Mouse (Mus musculus) CH12.LX (cell line): Measurements from ENCODE around the gene Anks1b. TPM values are rescaled to one million over a fixed set of nuclear protein-coding genes. Genes with fewer than 3 reads are reported as not detected.

ENCODE experiments used
- DNase-seq: peaks from one replicate; pipeline ENCODE4 v3.0.0-alpha.2; 2013; ENCODE audit errors: extremely low read depth
- H3K27ac ChIP-seq: 2 replicates; pipeline ENCODE4 v1.5.1; 2012; ENCODE audit warnings: low read depth, mild to moderate bottlenecking, control low read depth, moderate library complexity; ENCODE audit not compliant: insufficient read depth
- H3K27me3 ChIP-seq: replicated peaks from 2 replicates; pipeline ENCODE3; 2012; ENCODE audit warnings: inconsistent platforms
- H3K36me3 ChIP-seq, 2 experiments: replicated peaks in 1 of 2; 2 replicates each; pipeline versions ENCODE3 to v1.6.1; 2012; ENCODE audit warnings: inconsistent platforms in 1 of 2, low read length in 1 of 2, mild to moderate bottlenecking in 1 of 2, mixed read lengths in 1 of 2, moderate library complexity in 1 of 2; ENCODE audit not compliant: control insufficient read depth in 1 of 2, insufficient read depth in 1 of 2
- H3K4me1 ChIP-seq, 2 experiments: 2 replicates each; pipeline ENCODE4 v1.6.1; 2012; ENCODE audit warnings: inconsistent platforms in 1 of 2, moderate library complexity in 1 of 2; ENCODE audit not compliant: insufficient read depth in 2 of 2, control insufficient read depth in 1 of 2
- H3K4me2 ChIP-seq: 2 replicates; pipeline ENCODE4 v1.6.1; 2012; ENCODE audit warnings: low read depth, mild to moderate bottlenecking, control low read depth; ENCODE audit not compliant: poor library complexity, insufficient read depth, severe bottlenecking
- H3K4me3 ChIP-seq, 3 experiments: fragments of 150-350 bp in 1 of 3; sonication (generic) in 1 of 3; replicated peaks in 1 of 3; 2 replicates each; pipeline versions ENCODE3 to v1.5.1; 2011 to 2012; ENCODE audit warnings: low read depth in 2 of 3, low read length in 2 of 3, mild to moderate bottlenecking in 2 of 3, moderate library complexity in 2 of 3, control low read depth in 1 of 3, improper control_type of control experiment in 1 of 3, inconsistent platforms in 1 of 3, mixed read lengths in 1 of 3; ENCODE audit not compliant: poor library complexity in 1 of 3
- H3K79me2 ChIP-seq: replicated peaks from 2 replicates; pipeline ENCODE4 v1.6.1; 2012; ENCODE audit warnings: mild to moderate bottlenecking, moderate library complexity; ENCODE audit not compliant: control insufficient read depth, poor library complexity, insufficient read depth, severe bottlenecking; ENCODE audit errors: extremely low read depth
- H3K9ac ChIP-seq: 2 replicates; pipeline ENCODE4 v1.6.1; 2012; ENCODE audit warnings: low read depth, mild to moderate bottlenecking, control low read depth, moderate library complexity; ENCODE audit not compliant: insufficient read depth
- H3K9me3 ChIP-seq: replicated peaks from 2 replicates; pipeline ENCODE3; 2012; ENCODE audit warnings: low read length, inconsistent platforms, mixed read lengths
- BHLHE40 ChIP-seq: IDR thresholded peaks from 2 replicates; pipeline ENCODE4 v1.6.1; 2011; ENCODE audit warnings: mild to moderate bottlenecking, low read depth, low read length, improper control_type of control experiment
- CTCF ChIP-seq, 2 experiments: IDR thresholded peaks in 1 of 2; conservative IDR thresholded peaks in 1 of 2; 2 replicates each; pipeline ENCODE4 v1.5.1; 2011 to 2012; ENCODE audit warnings: low read depth in 2 of 2, low read length in 2 of 2, improper control_type of control experiment in 1 of 2, inconsistent platforms in 1 of 2, mild to moderate bottlenecking in 1 of 2, moderate library complexity in 1 of 2
- ELF1 ChIP-seq: IDR thresholded peaks from 2 replicates; pipeline ENCODE4 v1.6.1; 2014; ENCODE audit warnings: low read depth, mild to moderate bottlenecking, inconsistent platforms, low read length, improper control_type of control experiment
- ETS1 ChIP-seq: conservative IDR thresholded peaks from 2 replicates; pipeline ENCODE4 v1.6.1; 2012; ENCODE audit warnings: low read depth, mild to moderate bottlenecking, inconsistent platforms, low read length, improper control_type of control experiment, moderate library complexity
- GABPA ChIP-seq: IDR thresholded peaks from 2 replicates; pipeline ENCODE4 v1.6.1; 2012; ENCODE audit warnings: low read depth, low read length, improper control_type of control experiment, inconsistent platforms; ENCODE audit not compliant: insufficient replicate concordance
- MAZ ChIP-seq: IDR thresholded peaks from 2 replicates; pipeline ENCODE4 v1.6.1; 2012; ENCODE audit warnings: low read depth, mild to moderate bottlenecking, inconsistent platforms, low read length, improper control_type of control experiment, moderate library complexity
- MYC ChIP-seq: IDR thresholded peaks from 2 replicates; pipeline ENCODE4 v1.6.1; 2011; ENCODE audit warnings: low read depth, mild to moderate bottlenecking, improper control_type of control experiment, low read length
- NELFE ChIP-seq: IDR thresholded peaks from 2 replicates; pipeline ENCODE4 v1.6.1; 2011; ENCODE audit warnings: low read depth, low read length, improper control_type of control experiment
- NRF1 ChIP-seq: IDR thresholded peaks from 2 replicates; pipeline ENCODE4 v1.6.1; 2014; ENCODE audit warnings: low read depth, mild to moderate bottlenecking, inconsistent platforms, low read length, improper control_type of control experiment, moderate library complexity
- POLR2A ChIP-seq: IDR thresholded peaks from 2 replicates; pipeline ENCODE4 v1.6.1; 2011; ENCODE audit warnings: low read depth, mild to moderate bottlenecking, improper control_type of control experiment, low read length
- POLR2AphosphoS2 ChIP-seq: IDR thresholded peaks from 2 replicates; pipeline ENCODE4 v1.6.1; 2011; ENCODE audit warnings: low read depth, low read length, improper control_type of control experiment
- RAD21 ChIP-seq: IDR thresholded peaks from 2 replicates; pipeline ENCODE4 v1.6.1; 2011; ENCODE audit warnings: low read depth, mild to moderate bottlenecking, low read length, improper control_type of control experiment, moderate library complexity
- RCOR1 ChIP-seq: conservative IDR thresholded peaks from 2 replicates; pipeline ENCODE4 v1.6.1; 2012; ENCODE audit warnings: low read depth, mild to moderate bottlenecking, inconsistent platforms, low read length, improper control_type of control experiment
- SIN3A ChIP-seq: IDR thresholded peaks from 2 replicates; pipeline ENCODE4 v1.6.1; 2012; ENCODE audit warnings: low read length, improper control_type of control experiment, inconsistent platforms
- SMC3 ChIP-seq: IDR thresholded peaks from 2 replicates; pipeline ENCODE4 v1.6.1; 2011; ENCODE audit warnings: low read depth, low read length, improper control_type of control experiment
- TCF12 ChIP-seq: IDR thresholded peaks from 2 replicates; pipeline ENCODE4 v1.6.1; 2014; ENCODE audit warnings: low read depth, mild to moderate bottlenecking, inconsistent platforms, low read length, improper control_type of control experiment
- USF1 ChIP-seq: IDR thresholded peaks from 2 replicates; pipeline ENCODE4 v1.6.1; 2014; ENCODE audit warnings: low read depth, mild to moderate bottlenecking, inconsistent platforms, low read length, improper control_type of control experiment
- ZKSCAN1 ChIP-seq: IDR thresholded peaks from 2 replicates; pipeline ENCODE4 v1.6.1; 2012; ENCODE audit warnings: low read depth, inconsistent platforms, low read length, improper control_type of control experiment, borderline replicate concordance
- ZMIZ1 ChIP-seq: IDR thresholded peaks from 2 replicates; pipeline ENCODE4 v1.6.1; 2012; ENCODE audit warnings: low read depth, mild to moderate bottlenecking, inconsistent platforms, low read length, improper control_type of control experiment
- dilution Hi-C: fragments of 300-500 bp; cut with MboI; formaldehyde crosslinking; loops from 2 replicates; pipeline ENCODE4 v1.14.3; 2020; ENCODE audit warnings: low sequenced_read_pairs; ENCODE audit not compliant: extremely low pct_unique_long_range_greater_than_20kb, extremely low pct_ligation_motif_present
- in situ Hi-C: fragments of 300-500 bp; cut with MboI; formaldehyde crosslinking; loops from 3 replicates; pipeline ENCODE4 v1.14.3; 2019; ENCODE audit warnings: low sequenced_read_pairs, low pct_ligation_motif_present, low pct_unique_long_range_greater_than_20kb, mixed read lengths
- polyA plus RNA-seq: library from polyadenylated mRNA; unstranded; fragments of >175 nt; gene quantifications from 2 replicates; pipeline ENCODE4 v1.2.1, GENCODE M21; 2012; ENCODE audit warnings: low read depth; ENCODE audit not compliant: insufficient read length
- total RNA-seq, 2 experiments: library from RNA; depleted of rRNA; stranded (reverse); fragments of 300-350 nt in 1 of 2; fragments of >200 nt in 1 of 2; gene quantifications; 2 replicates each; pipeline ENCODE4 v1.2.3; 2012 to 2014

Anks1b gene
- total and polyA plus RNA-seq, 3 experiments, result 0.17 TPM; not detected in 2

- dilution Hi-C loops, result no loop called here
- peak; percentile 69 for DNase-seq
Measured at GRCm38 (mm10) chr10:90863881-90864598, 990.7 kb downstream of the Anks1b start.

GRCm38 (mm10) chr10:90864599-90864889 is 991.2 kb downstream of the Anks1b start:
- Histone ChIP-seq H3K79me2 (no peaks in the 10 kb centered on the region), H3K9me3 (no peaks in the 10 kb centered on the region), H3K27me3 (no peaks in the 10 kb centered on the region), H3K4me1 (peaks cover 10 to 16% of the 10 kb centered on the region in 2 experiments; a peak in 3 of 4 replicates), H3K4me2 (peak overlapping the region; percentile 67; the same call in 1 of the 2 replicates), H3K36me3 (no peaks in the 10 kb centered on the region), H3K4me3 (no peak overlapping the region), H3K9ac (no peak overlapping the region; the same call in 1 of the 2 replicates), H3K27ac (no peak overlapping the region)
- in situ Hi-C loops (loop anchor here (10.0 to 25.0 kb wide), 2 partner anchors 60 to 127 kb away; no protein-coding TSS in a partner anchor), dilution Hi-C loops (no loop called here)
- DNase-seq, result peak; percentile 34
- TF ChIP-seq ZKSCAN1, result no peak
- no peak for TF ChIP-seq POLR2A
- TF ChIP-seq SIN3A, result no peak
- no peak for TF ChIP-seq ZMIZ1
- TF ChIP-seq MAZ, result no peak
- no peak for TF ChIP-seq MYC
- TF ChIP-seq NELFE, result no peak
- TF ChIP-seq NRF1, result no peak
- TF ChIP-seq GABPA, result no peak
- peak; percentile 71 for TF ChIP-seq RAD21
- TF ChIP-seq SMC3, result peak; percentile 67
- TF ChIP-seq ELF1, result no peak
- peak in 1 of 2 experiments; percentile 71; a peak in 2 of 4 replicates for TF ChIP-seq CTCF (conservative IDR thresholded peaks at IDR 0.05 in 1 of 2, IDR thresholded peaks at IDR 0.05 in 1 of 2; ENCODE audit: low read depth in 2 of 2, low read length in 2 of 2)

More at GRCm38 (mm10) chr10:90863881-90864598, 990.7 kb downstream of the Anks1b start:
- Histone ChIP-seq H3K79me2 (no peaks in the 10 kb centered on the region), H3K4me1 (peaks cover 10 to 16% of the 10 kb centered on the region in 2 experiments; a peak in 3 of 4 replicates), H3K4me3 (no peak overlapping the region), H3K27me3 (no peaks in the 10 kb centered on the region), H3K27ac (no peak overlapping the region), H3K9ac (no peak overlapping the region), H3K9me3 (no peaks in the 10 kb centered on the region), H3K4me2 (peak overlapping the region; percentile 77; the same call in 1 of the 2 replicates), H3K36me3 (no peaks in the 10 kb centered on the region)
- in situ Hi-C loops, result loop anchor here (10.0 to 25.0 kb wide), 2 partner anchors 59 to 127 kb away; no protein-coding TSS in a partner anchor
- TF ChIP-seq ETS1, result peak; percentile 53; the same call in 1 of the 2 replicates
- peak in 1 of 2 experiments; percentile 34; a peak in 1 of 4 replicates for TF ChIP-seq CTCF (conservative IDR thresholded peaks at IDR 0.05 in 1 of 2, IDR thresholded peaks at IDR 0.05 in 1 of 2; ENCODE audit: low read depth in 2 of 2, low read length in 2 of 2)
- TF ChIP-seq RCOR1, result no peak
- peak; percentile 28 for TF ChIP-seq SMC3
- peak; percentile 67 for TF ChIP-seq BHLHE40
- peak; percentile 21 for TF ChIP-seq RAD21
- no peak for TF ChIP-seq POLR2AphosphoS2
- no peak for TF ChIP-seq NELFE
- peak; percentile 16; the same call in 1 of the 2 replicates for TF ChIP-seq USF1
- TF ChIP-seq TCF12, result no peak; the same call in 1 of the 2 replicates
